9 mouse cellular contexts compared by ENCODE assay signal in genomic region chr13:110492296-110493001, GRCm38 (mm10).
DNase-seq lines count a peak whose midpoint lies in the region; ATAC-seq and TF ChIP-seq lines count a peak whose summit lies in the region.
"Had no signal": no experiment of that assay in that cellular context is flagged by ENCODE, and none has a peak within 500 bp of the region (broad histone marks: within the 10 kb centered on the region; RNA-seq: fewer than 3 reads in every experiment).

No protein-coding gene starts in this region.

- 47% methylated on average over 9 of the region's 9 CpGs for WGBS in lung, embryonic 14.5 days
- 43% methylated on average over 9 of the region's 9 CpGs for WGBS in limb, embryonic 14.5 days

- H3K4me2 ChIP-seq in lung, embryonic 14.5 days = no peak overlapping the region
- no peak overlapping the region for H3K4me2 ChIP-seq in limb, embryonic 14.5 days (replicated peaks; ENCODE audit: low read depth, low read length, severe bottlenecking)
- H3K4me2 ChIP-seq: liver, embryonic 15.5 days had no signal

- no peak overlapping the region for H3K27ac ChIP-seq in lung, embryonic 14.5 days (ENCODE audit: low read depth)
- H3K27ac ChIP-seq in limb, embryonic 14.5 days (replicated peaks; ENCODE audit: low read depth, low read length) = no peak overlapping the region
- H3K27ac ChIP-seq: heart, adult 2 months; liver, embryonic 15.5 days had no signal

- TF ChIP-seq CTCF in lung, embryonic 14.5 days (IDR thresholded peaks at IDR 0.05; ENCODE audit: low read depth) = no peak

- no peaks in the 10 kb centered on the region for H3K4me1 ChIP-seq in lung, embryonic 14.5 days (ENCODE audit: insufficient read depth)
- H3K4me1 ChIP-seq in limb, embryonic 14.5 days (ENCODE audit: control insufficient read depth, insufficient read depth, low read length) = peaks cover 10% of the 10 kb centered on the region; the same call in 1 of the 2 replicates
- H3K4me1 ChIP-seq: liver, embryonic 15.5 days had no signal

- no peaks in the 10 kb centered on the region for H3K9me3 ChIP-seq in lung, embryonic 14.5 days (ENCODE audit: low read depth, low read length)
- H3K9me3 ChIP-seq in limb, embryonic 14.5 days (ENCODE audit: control insufficient read depth, low read length) = no peaks in the 10 kb centered on the region
- H3K9me3 ChIP-seq: liver, embryonic 15.5 days had no signal

- ATAC-seq in lung, embryonic 14.5 days (ENCODE audit: insufficient read depth) = peak; percentile 38; the same call in 1 of the 2 replicates
- ATAC-seq in limb, embryonic 14.5 days (ENCODE audit: low FRiP score, low read depth) = no peak

- TF ChIP-seq POLR2A in limb, embryonic 14.5 days (IDR thresholded peaks at IDR 0.05; ENCODE audit: borderline replicate concordance, extremely low read depth, insufficient read depth, insufficient read length) = no peak

- peak; percentile 62 for DNase-seq in lung, embryonic 14.5 days
- no peak for DNase-seq in lung, postnatal 36 days
- peak; percentile 50 for DNase-seq in fibroblast of lung, adult 2 months (ENCODE audit: low read depth)
- DNase-seq in limb, embryonic 14.5 days (ENCODE audit: low spot score) = peak; percentile 34
- DNase-seq in telencephalon, adult 2 months (ENCODE audit: low read depth, low spot score) = peak; percentile 28
- DNase-seq in thymus, postnatal 0 days (ENCODE audit: low spot score) = no peak
- DNase-seq in thymus, adult 18-20 months = no peak

- no peak overlapping the region for H3K9ac ChIP-seq in lung, embryonic 14.5 days
- no peak overlapping the region for H3K9ac ChIP-seq in limb, embryonic 14.5 days (ENCODE audit: low read depth, low read length, severe bottlenecking)
- H3K9ac ChIP-seq: liver, embryonic 15.5 days had no signal

- H3K27me3 ChIP-seq in lung, embryonic 14.5 days (ENCODE audit: insufficient read depth, low read length) = no peaks in the 10 kb centered on the region
- no peaks in the 10 kb centered on the region for H3K27me3 ChIP-seq in limb, embryonic 14.5 days (ENCODE audit: control insufficient read depth, insufficient read depth, low read length)
- H3K27me3 ChIP-seq: liver, embryonic 15.5 days had no signal

- H3K36me3 ChIP-seq in lung, embryonic 14.5 days (ENCODE audit: insufficient read depth) = no peaks in the 10 kb centered on the region
- no peaks in the 10 kb centered on the region for H3K36me3 ChIP-seq in limb, embryonic 14.5 days (ENCODE audit: control insufficient read depth, insufficient read depth, low read length)
- H3K36me3 ChIP-seq: liver, embryonic 15.5 days had no signal

- no peak overlapping the region for H3K4me3 ChIP-seq in lung, embryonic 14.5 days (ENCODE audit: low read depth, low read length)
- H3K4me3 ChIP-seq in limb, embryonic 14.5 days (replicated peaks; ENCODE audit: low read length) = no peak overlapping the region
- H3K4me3 ChIP-seq: heart, adult 2 months; liver, embryonic 15.5 days had no signal

Comparison
In these comparisons a context has a peak if more than half of its experiments do, and no peak if none do; other contexts are left out.
1. DNase-seq: peak in lung, embryonic 14.5 days (single experiment), fibroblast of lung, adult 2 months (single experiment), limb, embryonic 14.5 days (single experiment) and telencephalon, adult 2 months (single experiment); none in lung, postnatal 36 days (single experiment), thymus, postnatal 0 days (single experiment) and thymus, adult 18-20 months (0 of 2).